Mouse (Mus musculus) retina, postnatal 7 days (tissue): Measurements from ENCODE around the gene Akip1.
A peak's percentile ranks its signal among the peaks of the same experiment; 100 is the strongest.

ENCODE experiments used
- DNase-seq: peaks from one replicate; pipeline ENCODE4 v3.0.0-alpha.2; 2012; ENCODE audit warnings: low read depth, low spot score

Gene Akip1

DNA sequence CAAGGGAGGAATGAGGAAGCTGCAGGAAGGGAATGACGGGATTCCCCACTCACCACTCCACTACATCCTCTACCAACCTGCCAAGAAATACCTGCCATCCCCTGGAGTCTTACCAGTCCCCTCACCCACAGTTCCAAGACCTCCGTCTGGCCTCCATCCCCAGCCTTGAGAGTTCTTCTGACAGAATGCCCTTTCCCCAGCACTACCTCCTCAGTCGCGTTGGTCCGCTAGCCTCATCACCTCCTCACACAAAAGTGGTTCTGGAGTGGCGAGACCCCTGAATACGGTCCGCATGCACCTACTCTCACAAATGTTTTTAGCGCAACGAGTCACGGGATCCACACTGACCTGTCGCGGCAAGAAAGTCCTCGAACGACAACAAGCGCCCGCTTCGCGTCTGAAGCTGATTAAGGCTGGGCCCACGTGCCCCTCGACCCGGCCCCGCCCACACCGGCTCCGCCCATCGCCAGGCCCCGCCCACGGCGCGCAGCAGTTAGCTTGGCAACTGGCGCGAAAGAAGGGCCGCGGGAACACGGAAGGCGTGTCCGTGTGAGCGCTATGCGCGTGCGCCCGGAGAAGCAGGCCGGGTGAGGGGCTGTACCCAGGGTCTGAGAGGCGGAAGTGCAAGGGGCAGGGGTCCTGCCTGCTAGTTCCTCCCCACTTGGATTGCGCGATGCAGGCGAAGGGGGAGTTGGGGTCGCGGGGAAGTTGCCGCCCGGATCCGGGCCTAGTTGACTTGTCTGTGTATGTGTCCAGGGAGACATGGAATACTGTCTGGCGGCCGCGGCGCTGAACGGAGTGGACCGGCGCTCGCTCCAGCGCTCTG lies at the start of gene Akip1, which contains the start of gene St5:
Akip1 (plus strand) TSS at position 501 of the 826 bp plus-strand sequence.
St5 (minus strand) TSS at position 416 of the 826 bp plus-strand sequence.
- peak; percentile 89 for DNase-seq

DNA sequence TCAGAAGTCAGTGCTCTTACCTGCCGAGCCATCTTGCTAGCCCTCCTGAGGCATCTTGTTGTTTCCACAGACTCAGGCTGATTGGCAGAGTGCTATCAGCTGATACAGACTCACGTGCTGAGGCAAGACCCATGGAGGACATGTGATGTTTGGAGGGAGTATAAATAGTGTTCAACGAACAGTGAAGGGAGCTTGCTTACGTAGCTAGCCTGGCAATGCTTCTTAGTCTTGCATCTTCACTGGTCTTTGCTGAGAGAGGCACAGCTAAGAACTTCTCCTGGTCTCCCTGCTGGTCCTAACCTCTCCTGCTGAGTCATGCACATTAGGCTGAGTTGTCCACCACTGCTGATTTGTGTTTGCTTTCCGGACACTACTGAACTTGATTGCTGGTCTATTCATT lies 48.6 kb upstream of the Akip1 start:
- DNase-seq = no peak

DNA sequence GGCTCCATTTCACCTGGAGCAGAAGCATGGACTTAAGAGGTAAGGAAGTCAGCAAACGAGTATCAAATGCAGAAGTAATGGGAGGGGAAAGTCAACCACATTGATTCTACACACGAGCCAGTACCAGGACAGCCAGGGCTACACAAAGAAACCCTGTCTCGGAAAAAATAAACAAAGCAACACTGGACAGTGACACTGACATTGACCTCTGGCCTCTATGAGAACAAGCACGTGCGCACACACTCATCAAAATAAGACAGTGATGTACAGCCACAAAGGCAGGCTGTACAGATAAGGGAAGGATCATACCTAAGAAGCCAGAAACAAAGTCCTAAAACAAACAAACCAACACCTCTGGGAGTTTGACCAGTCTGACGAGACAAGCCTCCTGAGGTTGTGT lies 45.6 kb upstream of the Akip1 start:
- DNase-seq = no peak

DNA sequence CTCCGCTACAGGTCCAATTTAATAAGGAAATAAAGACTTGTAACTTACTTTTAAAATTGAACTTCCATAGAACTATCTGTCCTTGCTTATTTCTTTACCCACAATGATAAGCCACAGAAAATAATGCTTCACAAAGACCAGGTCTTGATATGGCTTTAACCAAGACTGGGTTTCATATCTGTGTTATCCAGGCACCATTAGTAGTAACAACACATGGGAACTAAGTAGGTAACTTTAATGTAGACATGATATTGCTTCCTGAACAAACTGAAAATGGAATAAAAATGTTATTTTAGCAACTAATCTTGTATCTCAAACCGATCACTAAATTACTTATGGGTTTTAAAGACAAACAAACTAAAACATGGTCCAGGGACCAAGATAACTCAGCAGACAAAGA lies 44.2 kb upstream of the Akip1 start:
- no peak for DNase-seq

DNA sequence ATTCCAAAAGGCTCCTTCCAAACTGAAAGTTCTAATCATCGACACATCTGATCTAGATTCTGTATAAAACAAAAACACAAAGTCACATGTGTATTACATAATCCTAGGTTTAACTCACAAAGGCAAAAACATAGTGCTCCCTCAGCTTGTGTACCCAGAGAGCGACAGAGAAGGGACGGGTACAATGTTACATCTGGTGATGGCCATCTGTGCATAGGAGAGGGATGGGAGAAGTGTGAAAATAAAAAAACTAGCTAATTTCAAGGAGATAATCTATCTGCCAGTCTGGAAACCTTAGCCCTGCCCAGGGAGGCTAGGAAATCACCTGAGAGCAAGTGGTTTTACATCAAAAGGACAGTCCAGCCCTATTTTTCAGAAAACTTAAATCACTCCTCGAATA lies 40.9 kb upstream of the Akip1 start:
- DNase-seq = no peak

DNA sequence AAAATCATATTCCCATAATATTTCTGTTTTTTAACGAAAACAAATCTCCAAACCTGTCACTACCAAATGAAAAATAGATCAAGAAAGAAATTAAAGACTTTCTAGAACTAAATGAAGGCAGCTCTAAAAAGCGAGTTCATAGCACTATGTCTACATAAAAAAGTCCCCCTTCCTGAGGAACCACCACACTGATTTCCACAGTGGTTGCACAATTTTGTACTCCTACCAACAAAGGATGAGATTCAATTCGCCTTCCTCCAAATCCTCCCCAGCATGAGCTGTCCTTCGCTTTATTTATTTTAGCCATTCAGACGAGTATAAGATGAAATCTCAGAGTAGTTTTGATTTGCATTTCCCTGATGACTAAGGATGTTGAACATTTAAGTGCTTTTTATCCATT lies 36.8 kb upstream of the Akip1 start:
- no peak for DNase-seq

DNA sequence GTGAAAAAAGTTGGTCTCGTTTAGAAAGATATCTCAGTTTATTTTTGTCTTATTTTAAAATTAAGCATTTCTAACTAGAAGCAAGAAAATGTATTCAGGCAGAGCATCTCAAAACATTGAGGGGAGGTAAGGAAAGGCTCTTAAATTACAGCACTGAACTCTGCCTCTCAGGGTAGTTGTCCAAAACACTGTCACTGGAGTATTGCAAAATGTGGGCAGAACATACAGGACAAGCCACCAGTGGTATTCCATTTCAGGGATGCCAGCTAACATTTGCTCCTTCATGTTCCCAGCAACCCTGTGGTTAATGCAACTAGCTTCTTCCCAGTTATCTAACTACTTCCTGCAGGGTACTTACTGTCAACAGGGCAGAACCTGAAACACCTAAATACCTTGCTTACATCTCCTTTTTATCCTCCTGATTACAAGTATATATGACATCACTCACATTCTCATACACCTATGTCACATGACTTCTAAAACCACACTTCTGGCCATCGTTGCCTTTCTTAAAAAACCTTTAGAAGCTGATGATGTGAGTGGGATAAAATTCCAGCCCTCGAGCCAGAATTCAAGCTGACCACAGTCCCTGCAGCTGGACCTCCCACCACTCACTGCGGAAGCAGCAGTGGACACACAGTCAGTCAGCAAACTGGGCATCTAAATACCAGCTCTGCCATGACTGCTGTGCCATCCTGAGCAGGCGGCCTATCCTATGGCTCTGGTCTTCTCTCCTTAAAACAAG lies 33.9 kb upstream of the Akip1 start:
- no peak for DNase-seq

DNA sequence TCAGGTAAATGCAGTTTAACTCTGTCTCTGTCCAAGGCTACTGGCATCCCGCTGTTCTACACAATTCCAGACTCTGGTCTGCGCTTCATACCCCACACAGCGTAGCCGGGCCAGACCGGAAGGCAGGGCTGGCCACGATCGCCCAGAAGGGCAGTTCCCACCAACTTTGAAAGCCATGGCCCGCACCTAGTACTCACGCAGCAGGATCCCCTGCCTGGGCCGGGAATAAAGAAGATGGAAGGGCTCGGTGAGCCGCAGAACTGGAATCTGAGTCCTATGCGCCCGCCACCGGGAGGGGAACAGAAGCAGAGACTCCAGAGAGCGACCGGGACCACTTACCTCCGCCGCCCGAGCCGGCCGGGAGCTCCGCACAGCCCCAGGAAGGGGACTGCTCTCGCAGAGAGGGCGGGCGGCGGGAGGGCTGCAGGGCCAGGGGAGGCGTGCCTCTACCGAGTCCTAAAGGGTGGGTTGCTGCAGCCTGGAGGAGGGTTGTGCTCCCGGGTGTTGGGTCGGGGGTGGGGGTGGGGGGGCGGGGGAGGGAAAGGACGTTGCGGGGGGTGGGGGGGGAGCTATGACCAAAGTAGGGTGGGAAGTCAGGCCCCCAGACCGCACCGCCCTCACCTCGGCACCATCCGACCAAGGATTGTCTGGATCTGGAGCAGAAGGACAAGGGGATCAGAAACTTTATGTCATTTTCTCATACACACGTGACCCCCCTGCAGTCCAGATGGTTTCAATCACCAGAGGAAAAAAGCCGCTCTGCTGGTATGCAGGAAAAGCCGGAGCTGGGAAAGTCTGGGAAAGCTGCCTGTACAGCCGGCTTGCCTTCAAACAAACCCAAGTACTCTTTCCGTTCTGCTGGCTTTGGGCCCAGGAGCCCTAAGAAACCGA lies 31.7 kb upstream of the Akip1 start:
- peak; percentile 28 for DNase-seq

DNA sequence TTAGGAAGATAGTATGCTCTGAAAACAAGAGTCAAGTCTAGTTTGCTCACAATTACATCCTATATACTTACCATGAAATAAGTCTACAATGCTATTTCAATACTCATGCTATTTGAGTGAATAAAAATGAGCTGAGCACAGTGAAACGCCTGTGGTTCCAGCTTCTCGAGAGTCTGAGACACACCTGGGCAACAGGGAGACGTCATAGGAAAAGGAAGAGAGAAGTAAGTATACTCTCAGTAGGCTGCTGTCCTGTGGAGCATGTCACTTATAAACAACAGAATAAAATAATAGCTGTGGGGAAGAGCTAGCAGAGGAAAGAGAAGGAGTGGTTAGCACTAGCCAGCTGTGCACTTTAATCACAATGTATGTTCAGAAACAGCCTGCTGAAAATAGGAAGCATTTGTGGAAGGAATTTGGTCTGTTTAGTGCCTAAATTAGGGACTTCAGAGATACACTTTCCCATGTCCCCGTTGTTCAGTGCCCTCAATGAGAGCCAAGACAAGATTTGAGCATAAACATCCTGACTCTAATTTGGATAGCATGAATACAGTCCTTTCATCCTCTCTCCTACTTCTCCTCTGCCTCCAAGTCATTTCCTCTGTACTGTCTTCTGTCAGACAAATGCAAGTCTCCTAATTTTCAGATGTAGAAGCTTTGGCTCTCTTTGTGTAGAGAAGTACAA lies 28.4 kb upstream of the Akip1 start:
- no peak for DNase-seq

DNA sequence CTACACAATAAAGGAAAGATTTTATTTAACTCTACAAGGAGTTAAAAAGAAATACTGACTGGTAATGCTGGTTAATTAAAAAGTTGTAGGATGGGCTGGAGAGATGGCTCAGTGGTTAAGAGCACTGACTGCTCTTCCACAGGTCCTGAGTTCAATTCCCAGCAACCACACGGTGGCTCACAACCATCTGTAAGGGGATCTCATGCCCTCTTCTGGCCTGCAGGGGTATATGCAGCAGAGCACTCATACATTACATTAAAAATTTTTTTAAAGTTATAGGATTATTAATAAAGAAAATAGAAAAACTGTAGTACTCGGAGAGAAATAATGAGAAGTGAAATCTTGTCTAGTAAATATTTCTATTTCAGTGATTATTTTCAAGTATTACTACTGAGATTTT lies 23.2 kb upstream of the Akip1 start:
- no peak for DNase-seq

DNA sequence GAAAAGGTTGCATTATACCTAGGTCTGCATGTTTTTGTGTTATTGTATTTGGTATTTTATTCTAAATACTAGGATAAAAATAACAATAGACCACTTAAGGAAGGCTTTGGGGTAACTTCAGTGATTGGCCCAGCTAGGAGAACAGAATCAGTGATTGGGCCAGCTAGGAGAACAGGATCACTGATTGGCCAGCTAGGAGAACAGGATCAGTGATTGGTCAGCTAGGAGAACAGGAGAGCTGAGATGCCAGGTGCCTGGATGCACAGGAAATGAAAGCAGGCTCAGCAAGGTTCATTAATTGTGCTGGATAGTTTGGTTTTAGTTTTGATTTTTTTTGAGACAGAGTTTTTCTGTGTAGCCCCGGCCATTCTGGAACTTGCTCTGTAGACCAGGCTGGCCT lies 22.6 kb upstream of the Akip1 start:
- no peak for DNase-seq

DNA sequence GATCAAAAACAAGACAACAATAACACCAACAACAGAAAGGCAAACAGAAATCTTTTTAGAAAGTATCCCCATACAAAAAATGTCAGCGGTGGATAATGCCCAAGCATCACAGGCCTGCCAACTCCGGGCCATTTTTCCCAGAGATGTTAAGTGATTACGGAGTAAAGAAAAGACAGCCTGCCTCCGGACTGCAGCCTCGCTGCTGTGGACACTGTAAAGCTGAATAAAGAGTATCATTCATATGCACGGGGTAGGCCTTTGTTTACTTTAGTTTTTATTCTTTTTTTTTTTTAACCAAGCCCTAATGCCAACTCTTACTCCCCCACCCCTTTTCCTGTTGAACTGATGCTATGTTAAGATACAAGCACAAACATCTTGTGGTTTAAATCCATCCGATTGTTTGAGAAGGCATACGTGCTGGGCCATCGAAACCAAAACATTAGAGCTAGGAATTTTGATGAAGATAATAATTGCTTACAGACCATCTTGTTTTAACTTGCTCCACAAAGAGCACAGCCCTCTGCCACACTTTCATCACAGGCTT lies 16.8 kb upstream of the Akip1 start:
- DNase-seq = no peak

DNA sequence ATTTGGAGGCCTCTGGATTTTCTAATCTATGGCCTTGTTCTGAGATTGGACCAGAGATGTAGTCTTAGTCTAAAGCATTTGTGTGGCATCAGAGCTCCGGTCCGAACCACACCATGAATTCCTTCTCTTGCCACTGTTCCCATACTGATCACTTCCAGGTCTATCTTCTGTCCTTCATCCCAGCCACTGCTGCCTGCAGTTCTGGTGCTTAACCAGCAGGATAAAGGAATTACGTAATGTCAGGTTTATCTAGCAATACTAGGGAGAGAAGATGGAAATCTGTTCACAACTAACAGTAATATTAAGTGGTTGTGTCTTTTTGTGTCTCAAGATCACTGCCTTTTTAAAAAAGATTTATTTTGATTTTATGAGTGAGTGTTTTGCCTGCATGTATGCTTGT lies 13.4 kb upstream of the Akip1 start:
- DNase-seq = no peak

DNA sequence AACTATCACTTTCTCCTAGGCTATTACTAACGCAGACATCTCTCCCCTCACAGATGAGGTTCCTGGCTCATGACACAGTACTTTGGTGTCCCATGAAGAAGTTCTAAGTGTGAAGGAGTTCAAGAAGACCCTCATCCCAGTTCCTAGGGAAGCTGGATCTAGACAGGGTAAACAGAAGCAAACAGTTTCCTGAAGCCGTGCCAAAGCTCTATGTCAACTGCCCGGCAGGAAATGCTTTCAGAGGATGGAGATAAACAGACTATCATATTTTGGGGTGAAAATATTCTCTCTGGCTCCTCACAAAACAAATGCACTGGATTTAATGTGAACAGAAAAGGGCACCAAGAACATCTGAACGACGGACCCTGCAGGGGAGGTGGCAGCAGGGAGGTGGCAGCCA lies 12.5 kb upstream of the Akip1 start:
- no peak for DNase-seq

DNA sequence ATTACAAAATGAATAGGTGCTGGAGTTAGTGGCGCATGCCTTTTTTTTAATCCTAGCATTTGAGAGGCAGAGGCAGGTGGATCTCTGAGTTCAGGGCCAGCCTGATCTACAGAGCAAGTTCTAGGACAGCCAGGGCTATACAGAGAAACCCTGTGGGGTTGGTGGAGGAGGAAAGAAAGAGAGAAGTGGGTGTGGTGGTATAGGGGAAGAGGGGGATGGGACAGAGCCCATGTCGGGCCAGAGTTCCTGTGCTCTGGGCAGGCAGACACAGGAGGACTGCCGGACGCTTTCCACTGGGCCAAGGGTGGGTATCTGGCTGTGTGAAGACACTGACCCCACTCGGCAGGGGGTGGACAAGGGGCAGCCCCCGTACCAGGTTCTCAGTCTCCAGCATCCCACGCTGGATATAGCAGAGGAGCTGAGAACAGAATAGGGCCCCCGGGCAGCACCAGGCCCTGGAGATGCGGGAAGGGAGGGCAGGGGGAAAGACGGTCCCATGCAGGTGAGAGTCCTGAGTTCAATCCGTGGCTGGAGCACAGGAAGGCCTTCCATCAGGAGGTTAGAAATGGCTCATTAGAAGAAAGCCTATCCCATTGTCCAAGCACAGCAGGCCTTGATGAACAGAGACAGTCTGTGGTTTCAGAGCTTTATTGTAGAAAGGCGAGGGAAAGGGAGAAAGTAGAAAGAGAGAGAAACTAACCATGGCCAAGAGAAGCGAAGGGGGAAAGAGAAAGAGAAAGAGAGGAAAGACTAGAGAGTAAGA lies 8.7 kb upstream of the Akip1 start:
- no peak for DNase-seq

DNA sequence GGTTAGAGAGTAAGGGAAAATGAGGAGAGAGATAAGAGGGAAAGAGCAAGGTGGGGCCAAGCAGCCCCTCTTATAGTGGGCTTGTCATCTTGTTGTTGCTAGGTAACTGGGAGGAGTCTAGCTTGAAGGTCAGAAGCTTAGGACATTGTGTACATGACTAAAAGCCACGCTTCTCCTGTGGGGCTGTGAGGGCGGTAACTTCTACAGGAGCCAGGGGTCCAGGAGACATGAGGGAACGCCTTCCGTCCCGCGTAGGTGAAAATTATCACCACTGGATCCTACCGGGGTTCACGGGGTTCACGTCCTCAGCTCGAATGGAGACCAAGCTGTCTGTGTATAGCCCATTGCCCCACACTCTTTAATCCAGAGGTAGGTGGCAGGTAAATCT lies 8.2 kb upstream of the Akip1 start:
- DNase-seq = no peak

DNA sequence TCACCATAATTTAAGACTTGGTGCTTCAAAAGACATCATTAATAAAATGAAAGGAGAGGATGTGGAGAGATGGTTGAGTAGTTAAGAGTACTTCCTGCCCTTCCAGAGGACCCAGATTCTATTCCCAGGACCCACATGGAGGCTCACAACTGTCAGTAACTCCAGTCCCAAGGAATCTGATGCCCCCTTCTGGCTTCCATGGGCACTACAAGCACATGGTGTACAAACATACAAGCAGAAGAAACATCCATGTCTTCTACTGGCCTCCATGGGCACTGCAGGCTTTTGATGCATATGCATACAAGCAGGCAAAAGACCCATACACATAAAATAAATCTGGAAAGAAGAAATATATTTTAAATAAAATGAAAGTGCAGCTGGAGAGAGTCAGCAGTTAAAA lies 3.3 kb upstream of the Akip1 start:
- DNase-seq = no peak

DNA sequence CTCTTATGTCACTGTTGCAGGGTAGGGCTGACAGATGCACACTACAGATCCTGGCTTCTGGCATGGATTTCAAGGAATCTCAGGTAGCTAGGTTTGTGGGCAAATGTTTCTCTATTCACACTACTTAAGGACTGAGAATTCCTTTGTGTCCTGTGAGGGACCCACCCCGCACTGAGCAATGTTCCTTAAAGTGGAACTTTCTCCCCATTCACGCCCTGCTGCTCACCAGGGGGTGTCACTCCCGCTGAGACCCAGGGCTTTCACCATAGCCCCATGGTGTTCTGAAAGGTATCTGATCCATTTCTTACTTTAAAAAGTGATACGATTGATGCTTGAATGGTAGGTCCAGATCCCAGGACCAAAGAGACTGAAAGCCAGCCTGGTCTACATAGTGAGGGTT lies 769 bp upstream of the Akip1 start:
- no peak for DNase-seq

DNA sequence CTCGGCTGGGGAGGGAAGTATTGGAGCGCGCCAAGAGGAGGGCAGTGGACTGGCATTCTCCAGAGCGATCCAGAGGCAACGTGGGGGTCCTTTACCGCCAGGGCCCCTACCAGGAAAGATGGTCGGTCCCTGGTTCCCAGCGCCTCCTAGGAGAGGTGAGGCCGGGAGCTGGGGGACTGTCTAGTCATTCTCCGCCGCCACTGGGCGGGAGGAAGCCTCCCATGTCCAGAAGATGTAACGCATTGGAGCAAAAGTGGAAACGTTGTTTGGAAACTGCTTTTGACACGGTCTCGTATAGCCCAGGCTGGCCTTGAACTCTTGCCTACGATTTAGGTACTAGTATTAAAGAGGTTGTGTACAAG lies 507 bp downstream of the Akip1 start:
- DNase-seq = no peak

DNA sequence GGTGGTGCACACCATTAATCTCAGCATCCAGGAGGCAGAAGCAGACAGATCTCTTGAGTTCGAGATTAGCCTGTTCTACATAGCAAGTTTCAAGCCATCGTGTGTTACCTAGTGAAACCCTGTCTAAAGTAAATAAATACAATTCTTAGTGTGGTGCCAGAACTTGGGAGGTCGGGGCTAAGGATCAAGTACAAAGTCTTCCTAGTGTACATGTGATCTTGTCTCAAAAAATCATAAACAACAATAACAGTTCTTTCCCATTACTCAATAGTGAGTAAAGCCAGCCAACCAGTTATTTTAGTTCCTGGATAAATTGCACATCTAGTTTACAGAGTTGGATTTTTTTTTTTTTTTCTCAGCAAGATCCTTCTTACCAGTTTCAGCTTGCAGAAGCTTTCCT lies 971 bp downstream of the Akip1 start:
- DNase-seq = no peak
